Mouse (Mus musculus) embryonic stem cell, embryonic (primary cell): ENCODE measurements around the gene Vmn1r167.
"Not testable (repeated sequence)": the region's sequence is repeated elsewhere in the genome, so short reads cannot be mapped to it uniquely, and the experiment has no call there.

Experiments used
- CTCF ChIA-PET, 4 experiments: fragments of 300-600 bp in 2 of 4; fragments of 350-600 bp in 2 of 4; sonication (Branson Sonifier 250); formaldehyde crosslinking; loops; one replicate each; lab custom pipeline; 2022; ENCODE audit warnings: inconsistent platforms in 2 of 4; lab: Charles Lee
- POLR2A ChIA-PET, 4 experiments: fragments of 300-600 bp in 2 of 4; fragments of 350-600 bp in 2 of 4; sonication (Branson Sonifier 250); formaldehyde crosslinking; loops; one replicate each; lab custom pipeline; 2022; ENCODE audit warnings: antibody characterized with exemption in 4 of 4, inconsistent platforms in 1 of 4; lab: Charles Lee

Vmn1r167 gene

DNA sequence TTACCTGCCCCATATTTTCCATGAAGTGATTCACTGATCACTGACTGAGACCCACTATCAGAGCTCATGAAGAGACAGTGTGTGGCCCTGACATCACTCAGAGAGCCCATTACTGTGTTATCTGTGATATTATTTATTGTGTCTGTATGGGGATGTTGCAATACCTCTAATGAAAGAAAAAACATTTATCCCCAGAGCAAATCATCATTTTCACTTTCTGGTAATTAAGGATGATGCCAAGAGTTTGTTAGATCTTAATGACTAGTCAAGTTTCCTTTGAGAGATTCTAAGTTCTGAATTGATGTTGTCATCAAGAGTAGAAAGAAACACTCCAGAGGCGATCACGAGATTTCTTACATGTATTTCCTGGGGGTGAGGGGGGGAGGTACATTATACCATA is at the start of gene Vmn1r167:
Gene Vmn1r167, minus strand, starts transcription at position 101 of the 400 bp plus-strand sequence.
- CTCF ChIA-PET, POLR2A ChIA-PET: not testable (repeated sequence)

DNA sequence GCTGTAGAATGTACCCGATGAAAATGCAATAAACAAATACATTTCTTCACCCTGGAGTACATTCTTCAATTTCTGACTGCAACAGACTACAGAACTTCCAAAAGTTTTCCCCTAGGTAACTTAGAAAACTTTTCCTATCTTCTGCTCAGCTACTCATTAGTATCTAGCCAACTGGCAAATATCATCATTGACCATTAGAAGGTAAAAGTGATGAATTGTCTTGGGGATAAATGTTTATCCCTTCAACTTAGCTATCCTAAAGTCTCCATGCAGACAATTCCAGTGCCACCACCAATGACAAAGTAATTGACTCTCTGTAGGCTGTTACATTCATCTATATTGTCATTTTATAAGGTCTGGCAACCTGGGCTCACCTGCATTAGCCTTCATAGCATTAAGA is 32.4 kb upstream of the Vmn1r167 start, which contains the start of gene Vmn1r168:
Gene Vmn1r168, plus strand, starts transcription at position 301 of the 400 bp plus-strand sequence.
- POLR2A ChIA-PET, CTCF ChIA-PET: not testable (repeated sequence)

DNA sequence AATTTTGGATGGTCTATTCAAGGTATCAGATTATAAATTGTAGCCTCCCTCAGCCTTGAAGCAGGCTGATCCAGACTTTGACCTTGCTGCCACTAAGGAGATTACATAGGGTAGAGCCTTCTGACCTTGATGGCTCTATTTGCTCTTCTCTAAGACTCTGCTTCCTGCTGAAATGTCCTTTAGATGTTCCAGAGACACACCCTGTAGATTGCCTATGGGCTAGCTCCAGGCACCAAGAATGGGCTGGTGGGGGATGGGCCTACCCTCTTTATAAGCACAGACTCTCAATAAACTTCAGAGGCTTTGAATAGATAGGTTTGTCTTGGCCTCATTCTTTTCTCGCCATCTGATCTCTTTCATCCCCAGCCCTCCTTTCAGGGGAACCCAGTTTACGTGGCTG is 34.1 kb downstream of the Vmn1r167 start:
- POLR2A ChIA-PET, CTCF ChIA-PET: not testable (repeated sequence)

DNA sequence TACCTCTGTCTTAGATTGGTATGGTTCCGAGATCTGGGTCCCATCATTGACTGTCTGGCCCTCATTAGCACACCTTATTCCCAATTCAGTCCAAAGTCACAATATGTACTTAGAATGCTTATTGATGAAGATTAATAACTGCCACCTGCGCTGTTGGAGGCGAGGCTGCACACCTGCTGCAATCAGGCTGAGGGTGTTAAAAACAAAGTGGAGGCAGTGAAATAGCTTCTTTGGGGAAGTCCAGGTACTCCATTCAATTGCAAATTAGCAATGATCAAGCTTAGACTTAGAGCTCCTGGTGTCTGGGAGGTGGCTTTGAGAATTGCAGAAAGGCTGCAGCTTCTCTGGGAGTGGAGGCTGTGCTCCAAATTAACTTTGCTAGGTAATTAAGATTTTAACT is 36.2 kb downstream of the Vmn1r167 start:
- POLR2A ChIA-PET: interaction anchor here in 1 of 4 experiments (0.6 kb wide), 1 partner anchor 1036 kb away, joined by 4 read pairs; the partner anchor contains the start of gene Zfp428
- CTCF ChIA-PET: interaction anchor here in 1 of 4 experiments (1.5 kb wide), 1 partner anchor 47 kb away, joined by 4 read pairs; no protein-coding TSS in a partner anchor

DNA sequence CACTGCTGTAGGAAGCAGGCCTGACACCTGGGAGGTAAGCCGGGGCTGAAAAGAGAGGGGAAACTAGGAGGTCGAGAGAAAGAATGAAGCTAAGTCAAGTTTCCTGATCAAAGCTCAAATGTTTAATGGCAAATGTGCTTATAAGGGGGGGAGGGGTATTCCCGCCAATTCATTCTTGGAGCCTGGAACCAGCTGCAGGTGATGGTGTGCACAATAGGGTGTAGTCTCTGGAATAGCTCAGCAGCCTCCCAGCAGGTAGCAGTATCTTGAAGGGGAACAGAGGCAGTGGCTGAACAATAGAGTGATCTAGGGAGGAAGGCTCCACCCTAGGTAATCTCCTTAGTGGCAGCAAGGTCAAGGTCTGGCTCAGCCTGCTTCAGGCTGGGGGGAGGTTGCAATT is 36.8 kb downstream of the Vmn1r167 start:
- ChIA-PET CTCF (interaction anchor here in 1 of 4 experiments (1.5 kb wide), 1 partner anchor 47 kb away, joined by 4 read pairs; no protein-coding TSS in a partner anchor), POLR2A (interaction anchor here in 1 of 4 experiments (0.6 kb wide), 1 partner anchor 1037 kb away, joined by 4 read pairs; the partner anchor contains the start of gene Zfp428)
